Mouse (Mus musculus) B cell, adult (primary cell): ENCODE measurements around the gene Setd1a. TPM values are rescaled to one million over a fixed set of nuclear protein-coding genes. Genes with fewer than 3 reads are reported as not detected.

Experiments used
- total RNA-seq: library from RNA; stranded (reverse); gene quantifications from 4 replicates; pipeline ENCODE4 v1.2.4, GENCODE M21; 2023; ENCODE audit not compliant: inconsistent age

Setd1a gene
- total RNA-seq, result 73.8 to 89.8 TPM (median 79.6 TPM) in 4 replicates

GRCm38 (mm10) chr7:127776426-127776825 lies at the start of gene Setd1a:
Gene Setd1a (plus strand): TSS chr7:127776670.

GRCm38 (mm10) chr7:127732066-127732465 lies 44.4 kb upstream of the Setd1a start, which contains the start of gene Ctf2:
Gene Ctf2 (minus strand): TSS chr7:127732166.

GRCm38 (mm10) chr7:127744366-127745045 lies 32.0 kb upstream of the Setd1a start, which contains the start of gene Fbxl19:
Gene Fbxl19 (plus strand): TSS chr7:127744543.

GRCm38 (mm10) chr7:127769651-127770038 lies 6.8 kb upstream of the Setd1a start, which contains the start of gene Orai3:
Gene Orai3 (plus strand): TSS chr7:127769815.

GRCm38 (mm10) chr7:127785308-127785707 lies 8.8 kb downstream of the Setd1a start, which contains the start of gene Gm49388:
Gene Gm49388 (plus strand): TSS chr7:127785608.

GRCm38 (mm10) chr7:127800435-127801009 lies 24.1 kb downstream of the Setd1a start, which contains the start of gene Hsd3b7:
Gene Hsd3b7 (plus strand): TSS chr7:127800604.

GRCm38 (mm10) chr7:127824176-127824871 lies 47.9 kb downstream of the Setd1a start, which contains the start of the genes Stx4a and Stx1b:
Gene Stx4a (plus strand): TSS chr7:127824294.
Gene Stx1b (minus strand): TSS chr7:127824549.

Other genes starting within 250 kb of the Setd1a start
- gene Tmem265, start 215.3 kb upstream of the Setd1a start, total RNA-seq, result 2.6 to 2.9 TPM in 2 of 4 replicates, not detected in the others
- 122 to 139 TPM (median 127 TPM) in 4 replicates for gene Phkg2, start 203.3 kb upstream of the Setd1a start, total RNA-seq
- 0.77 to 2.0 TPM (median 1.4 TPM) in 4 replicates for gene Ccdc189, start 188.1 kb upstream of the Setd1a start, total RNA-seq
- 135 to 149 TPM (median 147 TPM) in 4 replicates for gene Rnf40, start 187.9 kb upstream of the Setd1a start, total RNA-seq
- gene Zfp629, start 160.9 kb upstream of the Setd1a start, total RNA-seq, result 2.8 to 6.4 TPM (median 3.5 TPM) in 4 replicates
- gene Bcl7c, start 67.7 kb upstream of the Setd1a start, total RNA-seq, result 43.3 to 65.2 TPM (median 58.3 TPM) in 4 replicates
- gene Ctf1, start 63.9 kb upstream of the Setd1a start, total RNA-seq, result not detected in 4 replicates
- gene Ctf2, start 44.5 kb upstream of the Setd1a start, total RNA-seq, result not detected in 4 replicates
- 17.0 to 19.0 TPM (median 17.8 TPM) in 4 replicates for gene Fbxl19, start 32.1 kb upstream of the Setd1a start, total RNA-seq
- 32.3 to 37.7 TPM (median 35.3 TPM) in 4 replicates for gene Orai3, start 6.9 kb upstream of the Setd1a start, total RNA-seq
- gene Gm49388, start 8.9 kb downstream of the Setd1a start, total RNA-seq, result 1.00 to 2.5 TPM (median 1.3 TPM) in 3 of 4 replicates, not detected in the other
- 2.4 to 3.8 TPM (median 3.5 TPM) in 4 replicates for gene Hsd3b7, start 23.9 kb downstream of the Setd1a start, total RNA-seq
- gene Stx4a, start 47.6 kb downstream of the Setd1a start, total RNA-seq, result 141 to 145 TPM (median 144 TPM) in 4 replicates
- not detected in 4 replicates for gene Stx1b, start 47.9 kb downstream of the Setd1a start, total RNA-seq
- gene Zfp646, start 99.6 kb downstream of the Setd1a start, total RNA-seq, result 96.4 to 104 TPM (median 100 TPM) in 4 replicates
- 10.2 to 19.0 TPM (median 14.3 TPM) in 4 replicates for gene Zfp668, start 100.2 kb downstream of the Setd1a start, total RNA-seq
- 0.30 to 0.78 TPM (median 0.46 TPM) in 4 replicates for gene Prss53, start 114.3 kb downstream of the Setd1a start, total RNA-seq
- not detected in 4 replicates for gene Gm21974, start 118.8 kb downstream of the Setd1a start, total RNA-seq
- 13.7 to 16.1 TPM (median 14.6 TPM) in 4 replicates for gene Vkorc1, start 118.9 kb downstream of the Setd1a start, total RNA-seq
- 24.4 to 36.9 TPM (median 28.0 TPM) in 4 replicates for gene Bckdk, start 127.4 kb downstream of the Setd1a start, total RNA-seq
- 42.4 to 44.8 TPM (median 42.7 TPM) in 4 replicates for gene Kat8, start 135.8 kb downstream of the Setd1a start, total RNA-seq
- not detected in 4 replicates for gene Prss8, start 153.4 kb downstream of the Setd1a start, total RNA-seq
- 2.5 to 4.6 TPM (median 3.6 TPM) in 4 replicates for gene Prss36, start 170.1 kb downstream of the Setd1a start, total RNA-seq
- 714 to 860 TPM (median 834 TPM) in 4 replicates for gene Fus, start 190.8 kb downstream of the Setd1a start, total RNA-seq
- 25.0 to 31.2 TPM (median 27.9 TPM) in 4 replicates for gene Pycard, start 217.2 kb downstream of the Setd1a start, total RNA-seq
- gene Trim72, start 227.3 kb downstream of the Setd1a start, total RNA-seq, result 0.69 to 1.1 TPM (median 0.91 TPM) in 4 replicates